Mouse (Mus musculus) forebrain, postnatal 0 days (tissue): ENCODE measurements around the gene Zdhhc15. TPM values are rescaled to one million over a fixed set of nuclear protein-coding genes. Genes with fewer than 3 reads are reported as not detected.
"Not testable (repeated sequence)": the region's sequence is repeated elsewhere in the genome, so short reads cannot be mapped to it uniquely, and the experiment has no call there.

Experiments
- ATAC-seq: fragments of 200-750 bp; cut with Nextera tagmentation; 2 replicates; pipeline ENCODE4 v1.8.0; 2017; ENCODE audit warnings: mild to moderate bottlenecking, moderate library complexity
- DNase-seq: peaks from one replicate; pipeline ENCODE4 v3.0.0-alpha.2; 2015
- H3K27ac ChIP-seq: fragments of 300-500 bp; sonication (generic); 2 replicates; pipeline ENCODE4 v1.5.1; 2014; ENCODE audit warnings: low read depth, mild to moderate bottlenecking, antibody characterized with exemption, low read length, moderate library complexity, mixed read lengths
- H3K27me3 ChIP-seq: fragments of 300-500 bp; sonication (generic); 2 replicates; pipeline ENCODE4 v1.6.1; 2014; ENCODE audit warnings: mild to moderate bottlenecking, low read length, mixed read lengths; ENCODE audit not compliant: insufficient read depth
- H3K36me3 ChIP-seq: fragments of 300-500 bp; sonication (generic); 2 replicates; pipeline ENCODE4 v1.6.1; 2014; ENCODE audit warnings: mild to moderate bottlenecking, moderate library complexity; ENCODE audit not compliant: insufficient read depth
- H3K4me1 ChIP-seq: fragments of 300-500 bp; sonication (generic); 2 replicates; pipeline ENCODE4 v1.6.1; 2014; ENCODE audit warnings: antibody characterized with exemption; ENCODE audit not compliant: insufficient read depth
- H3K4me2 ChIP-seq: fragments of 300-500 bp; sonication (generic); 2 replicates; pipeline ENCODE4 v1.6.1; 2014; ENCODE audit warnings: low read depth, mild to moderate bottlenecking, moderate library complexity
- H3K4me3 ChIP-seq: fragments of 300-500 bp; sonication (generic); 2 replicates; pipeline ENCODE4 v1.5.1; 2014; ENCODE audit warnings: low read depth, low read length, mixed read lengths
- H3K9ac ChIP-seq: fragments of 300-500 bp; sonication (generic); 2 replicates; pipeline ENCODE4 v1.6.1; 2014; ENCODE audit warnings: mild to moderate bottlenecking
- H3K9me3 ChIP-seq: fragments of 300-500 bp; sonication (generic); 2 replicates; pipeline ENCODE4 v1.6.1; 2016; ENCODE audit warnings: low read length
- CTCF ChIP-seq: sonication (generic); IDR thresholded peaks from 2 replicates; pipeline ENCODE4 v1.5.1; 2016; ENCODE audit warnings: antibody characterized with exemption, control low read depth, low read depth
- WGBS: fragments of 180-500 bp; shearing (Covaris S2); extraction: QIAGEN DNeasy Blood & Tissue Kit; methylation state at CpG from one replicate; pipeline ENCODE4 v1.1.7; 2014; 5-methylcytosine and 5-hydroxymethylcytosine counted together
- polyA plus RNA-seq: library from polyadenylated mRNA; unstranded; fragments of >200 nt; fragmentation: Nextera tagmentation; extraction: Ambion mirVana; gene quantifications from 2 replicates; pipeline ENCODE4 v1.2.1, GENCODE M21; 2015
- total RNA-seq: library from RNA; depleted of rRNA; stranded (reverse); fragments of >200 nt; gene quantifications from 2 replicates; pipeline ENCODE4 v1.2.3, GENCODE M21; 2014; rRNA removed

Gene Zdhhc15
- total RNA-seq (4.7 and 6.5 TPM in 2 replicates), polyA plus RNA-seq (1.6 and 2.0 TPM in 2 replicates)

DNA sequence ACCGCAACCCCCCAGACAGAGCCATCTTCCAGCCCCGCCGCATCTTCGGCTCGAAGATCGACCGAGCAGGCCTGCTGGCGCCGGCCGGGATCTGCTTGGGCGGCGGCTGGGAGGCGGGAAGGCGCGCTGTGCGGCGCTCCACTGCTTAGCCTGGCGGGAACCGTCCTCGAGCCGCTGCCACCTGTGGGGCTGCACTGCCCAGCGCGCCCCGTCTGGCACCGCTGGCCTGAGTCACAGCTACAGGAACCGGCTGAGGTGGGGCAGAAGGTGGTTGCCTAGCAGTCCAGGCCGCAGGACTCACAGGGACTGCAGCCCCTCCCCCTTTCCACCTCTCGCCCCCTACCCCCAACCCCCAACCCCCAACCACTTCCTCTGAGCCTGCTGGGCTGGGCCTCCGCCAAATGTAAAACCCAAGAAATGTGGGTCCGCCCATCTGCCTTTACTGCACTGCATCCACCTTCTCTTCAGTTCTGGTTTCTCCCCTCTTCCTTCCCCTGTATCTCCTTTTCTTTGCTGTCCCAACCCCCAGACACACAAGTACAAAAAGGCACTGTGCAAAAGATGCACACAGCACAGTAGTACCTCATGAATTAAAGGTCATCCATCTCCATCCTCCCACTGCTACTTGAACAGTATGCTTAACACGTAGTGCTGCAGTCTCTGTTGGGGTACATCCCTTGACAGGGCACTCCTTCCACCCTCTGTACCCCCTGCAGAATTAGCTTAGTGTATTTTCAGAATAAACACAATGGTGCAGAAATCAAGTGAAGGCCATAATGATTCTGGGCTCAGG, at the start of gene Zdhhc15:
Zdhhc15 (minus strand) TSS at position 308 of the 793 bp plus-strand sequence.
- peak; percentile 97 for ATAC-seq
- Histone ChIP-seq H3K27ac (peak within 1 kb of the TSS; percentile 81), H3K4me3 (peak within 1 kb of the TSS; percentile 45), H3K4me2 (peak within 1 kb of the TSS; percentile 53), H3K36me3 (no peaks in the 10 kb centered on the region), H3K9me3 (no peaks in the 10 kb centered on the region), H3K9ac (peak within 1 kb of the TSS; percentile 56), H3K27me3 (no peaks in the 10 kb centered on the region), H3K4me1 (no peaks in the 10 kb centered on the region)
- no peak; the same call in 1 of the 2 replicates for TF ChIP-seq CTCF
- peak; percentile 76 for DNase-seq
- WGBS, result 34% methylated on average over 30 of the region's 31 CpGs

DNA sequence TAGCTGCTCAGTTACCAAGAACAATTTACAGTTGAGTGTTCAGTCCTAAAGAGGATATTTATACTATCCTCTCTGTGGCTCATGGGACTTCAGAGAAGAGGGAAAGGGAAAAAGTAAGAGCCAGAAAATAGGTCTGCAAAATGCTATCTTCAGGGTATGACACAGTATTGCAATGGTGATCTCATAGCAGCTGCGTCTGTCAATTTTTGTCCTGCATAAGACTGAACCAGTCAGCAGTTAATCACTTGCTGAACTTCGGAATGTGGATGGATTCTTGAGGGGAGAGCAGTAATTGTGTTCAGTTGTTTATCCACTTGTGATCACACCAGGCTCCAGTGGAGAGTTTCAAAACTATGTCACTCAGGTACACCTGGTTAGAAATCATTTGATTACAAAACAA, 37.1 kb upstream of the Zdhhc15 start:
- Histone ChIP-seq H3K4me2 (no peak overlapping the region), H3K4me1 (no peaks in the 10 kb centered on the region), H3K27ac (no peak overlapping the region), H3K36me3 (no peaks in the 10 kb centered on the region), H3K4me3 (no peak overlapping the region), H3K9ac (no peak overlapping the region), H3K27me3 (no peaks in the 10 kb centered on the region), H3K9me3 (no peaks in the 10 kb centered on the region)
- no peak for TF ChIP-seq CTCF
- WGBS, result 82% methylated on average over 2 of the region's 2 CpGs
- ATAC-seq, result no peak
- no peak for DNase-seq

- no peaks in the 10 kb centered on the region for H3K27me3 ChIP-seq
- WGBS, result 33% methylated on average over 19 of the region's 19 CpGs
- peak overlapping the region; percentile 53 for H3K4me2 ChIP-seq
- no peaks in the 10 kb centered on the region for H3K36me3 ChIP-seq
- no peak for TF ChIP-seq CTCF
- no peaks in the 10 kb centered on the region for H3K4me1 ChIP-seq
- no peak for DNase-seq
- peak; percentile 59 for ATAC-seq
- peak overlapping the region; percentile 56 for H3K9ac ChIP-seq
- H3K27ac ChIP-seq, result peak overlapping the region; percentile 81
- peak overlapping the region; percentile 45 for H3K4me3 ChIP-seq
- no peaks in the 10 kb centered on the region for H3K9me3 ChIP-seq
Measured at GRCm38 (mm10) chrX:104669850-104670756, 761 bp downstream of the Zdhhc15 start.

- H3K9ac ChIP-seq, result no peak overlapping the region
- 81% methylated on average over 1 of the region's 1 CpGs for WGBS
Measured at GRCm38 (mm10) chrX:104656976-104657375, 13.9 kb downstream of the Zdhhc15 start.

GRCm38 (mm10) chrX:104612531-104612930, 58.3 kb downstream of the Zdhhc15 start:
- TF ChIP-seq CTCF, result no peak
- 91% methylated on average over 10 of the region's 10 CpGs for WGBS
- Histone ChIP-seq H3K9ac (no peak overlapping the region), H3K27me3 (no peaks in the 10 kb centered on the region), H3K4me2 (no peak overlapping the region), H3K27ac (no peak overlapping the region), H3K36me3 (no peaks in the 10 kb centered on the region), H3K4me3 (no peak overlapping the region), H3K4me1 (no peaks in the 10 kb centered on the region), H3K9me3 (no peaks in the 10 kb centered on the region)
- ATAC-seq (no peak), DNase-seq (no peak)

More at GRCm38 (mm10) chrX:104656976-104657375, 13.9 kb downstream of the Zdhhc15 start:
- no peaks in the 10 kb centered on the region for H3K27me3 ChIP-seq
- no peak overlapping the region for H3K27ac ChIP-seq
- no peaks in the 10 kb centered on the region for H3K9me3 ChIP-seq
- H3K36me3 ChIP-seq, result no peaks in the 10 kb centered on the region
- H3K4me2 ChIP-seq, result no peak overlapping the region
- ATAC-seq (no peak), DNase-seq (no peak)
- TF ChIP-seq CTCF, result no peak
- H3K4me1 ChIP-seq, result no peaks in the 10 kb centered on the region
- H3K4me3 ChIP-seq, result no peak overlapping the region

- DNase-seq, H3K4me2 ChIP-seq, H3K9ac ChIP-seq, ATAC-seq, H3K27me3 ChIP-seq, H3K27ac ChIP-seq, H3K9me3 ChIP-seq, H3K4me1 ChIP-seq, H3K36me3 ChIP-seq, H3K4me3 ChIP-seq: not testable (repeated sequence)
- 100% methylated on average over 1 of the region's 7 CpGs for WGBS
Measured at GRCm38 (mm10) chrX:104603738-104604430, 67.0 kb downstream of the Zdhhc15 start.

GRCm38 (mm10) chrX:104602168-104602859, 68.5 kb downstream of the Zdhhc15 start:
- H3K9ac ChIP-seq, H3K27me3 ChIP-seq, DNase-seq, H3K4me1 ChIP-seq, H3K27ac ChIP-seq, H3K4me2 ChIP-seq, H3K4me3 ChIP-seq, H3K36me3 ChIP-seq, H3K9me3 ChIP-seq, ATAC-seq: not testable (repeated sequence)
- WGBS, result 83% methylated on average over 8 of the region's 13 CpGs
